Mouse (Mus musculus): ENCODE data around the gene Gm42715. TPM values are rescaled to one million over a fixed set of nuclear protein-coding genes. Genes with fewer than 3 reads are reported as not detected.
A peak's percentile ranks its signal among the peaks of the same experiment; 100 is the strongest.

Gene Gm42715
- polyA plus RNA-seq, 1 experiment from 2014 or later: 17.6 TPM

GRCm38 (mm10) chr7:127614891-127615843 is 95.8 kb downstream of the Gm42715 start, which contains the start of gene Zfp629:
Gene Zfp629 (minus strand): TSS chr7:127615797.
- H3K27ac ChIP-seq: peak within 1 kb of the TSS; percentile 94
- peak within 1 kb of the TSS; percentile 99 for H3K4me3 ChIP-seq

GRCm38 (mm10) chr7:127616336-127616735 is 97.0 kb downstream of the Gm42715 start:
- no peak for ATAC-seq (ENCODE audit: low FRiP score)
- Histone ChIP-seq H3K4me2 (peak overlapping the region; percentile 82), H3K27me3 (no peaks in the 10 kb centered on the region), H3K9ac (peak overlapping the region; percentile 68), H3K4me1 (replicated peaks) (peaks cover 37% of the 10 kb centered on the region), H3K27ac (no peak overlapping the region), H3K9me3 (no peaks in the 10 kb centered on the region), H3K36me3 (peaks cover 15% of the 10 kb centered on the region), H3K4me3 (peak overlapping the region; percentile 99)
- WGBS: 55% methylated on average over 1 of the region's 1 CpGs

More at GRCm38 (mm10) chr7:127614891-127615843, 95.8 kb downstream of the Gm42715 start, which contains the start of gene Zfp629:
- peak; percentile 92 for ATAC-seq (ENCODE audit: low FRiP score)
- Histone ChIP-seq H3K27me3 (no peaks in the 10 kb centered on the region), H3K4me1 (replicated peaks) (peaks cover 37% of the 10 kb centered on the region), H3K9ac (peak within 1 kb of the TSS; percentile 95), H3K36me3 (peaks cover 26% of the 10 kb centered on the region), H3K9me3 (no peaks in the 10 kb centered on the region), H3K4me2 (peak within 1 kb of the TSS; percentile 82)
- WGBS: 0% methylated on average over 39 of the region's 50 CpGs

Small RNAs within 50 kb of the gene (microRNA-seq; reads per million reads assigned to microRNA genes)
- not detected for gene Gm47278
- not detected for gene Mir7060

Other genes with a start within 250 kb of the Gm42715 start
- 59.7 and 60.7 TPM in 2 replicates for gene Sephs2, start 245.5 kb upstream of the Gm42715 start, polyA plus RNA-seq (2015; fragmentation: Nextera tagmentation; extraction: Ambion mirVana)
- gene Itgal, start 223.3 kb upstream of the Gm42715 start, polyA plus RNA-seq (2015; fragmentation: Nextera tagmentation; extraction: Ambion mirVana): 0.32 and 0.38 TPM in 2 replicates
- gene Zfp768, start 174.0 kb upstream of the Gm42715 start, polyA plus RNA-seq (2015; fragmentation: Nextera tagmentation; extraction: Ambion mirVana): 17.1 and 17.3 TPM in 2 replicates
- gene Zfp747, start 143.5 kb upstream of the Gm42715 start, polyA plus RNA-seq (2015; fragmentation: Nextera tagmentation; extraction: Ambion mirVana): 8.1 and 8.6 TPM in 2 replicates
- 5.4 and 5.7 TPM in 2 replicates for gene 9130019O22Rik, start 132.4 kb upstream of the Gm42715 start, polyA plus RNA-seq (2015; fragmentation: Nextera tagmentation; extraction: Ambion mirVana)
- gene E430018J23Rik, start 126.0 kb upstream of the Gm42715 start, polyA plus RNA-seq (2015; fragmentation: Nextera tagmentation; extraction: Ambion mirVana): 7.7 TPM in 2 replicates
- gene Zfp764, start 112.8 kb upstream of the Gm42715 start, polyA plus RNA-seq (2015; fragmentation: Nextera tagmentation; extraction: Ambion mirVana): 4.0 and 4.8 TPM in 2 replicates
- gene Zfp688, start 97.5 kb upstream of the Gm42715 start, polyA plus RNA-seq (2015; fragmentation: Nextera tagmentation; extraction: Ambion mirVana): 34.1 and 35.0 TPM in 2 replicates
- gene Zfp689, start 70.4 kb upstream of the Gm42715 start, polyA plus RNA-seq (2015; fragmentation: Nextera tagmentation; extraction: Ambion mirVana): 15.0 and 16.2 TPM in 2 replicates
- 40.5 and 44.0 TPM in 2 replicates for gene Prr14, start 60.0 kb upstream of the Gm42715 start, polyA plus RNA-seq (2015; fragmentation: Nextera tagmentation; extraction: Ambion mirVana)
- 10.8 and 13.7 TPM in 2 replicates for gene Fbrs, start 40.4 kb upstream of the Gm42715 start, polyA plus RNA-seq (2015; fragmentation: Nextera tagmentation; extraction: Ambion mirVana)
- gene Srcap, start 7.6 kb upstream of the Gm42715 start, polyA plus RNA-seq (2015; fragmentation: Nextera tagmentation; extraction: Ambion mirVana): 51.3 and 53.7 TPM in 2 replicates
- 6.6 and 8.2 TPM in 2 replicates for gene Tmem265, start 41.8 kb downstream of the Gm42715 start, polyA plus RNA-seq (2015; fragmentation: Nextera tagmentation; extraction: Ambion mirVana)
- gene Phkg2, start 53.8 kb downstream of the Gm42715 start, polyA plus RNA-seq (2015; fragmentation: Nextera tagmentation; extraction: Ambion mirVana): 55.1 and 60.5 TPM in 2 replicates
- 10.7 and 13.0 TPM in 2 replicates for gene Ccdc189, start 69.0 kb downstream of the Gm42715 start, polyA plus RNA-seq (2015; fragmentation: Nextera tagmentation; extraction: Ambion mirVana)
- 49.9 and 50.5 TPM in 2 replicates for gene Rnf40, start 69.2 kb downstream of the Gm42715 start, polyA plus RNA-seq (2015; fragmentation: Nextera tagmentation; extraction: Ambion mirVana)
- 22.2 and 25.0 TPM in 2 replicates for gene Zfp629, start 96.2 kb downstream of the Gm42715 start, polyA plus RNA-seq (2015; fragmentation: Nextera tagmentation; extraction: Ambion mirVana)
- gene Bcl7c, start 189.3 kb downstream of the Gm42715 start, polyA plus RNA-seq (2015; fragmentation: Nextera tagmentation; extraction: Ambion mirVana): 47.0 and 50.8 TPM in 2 replicates
- 2.8 and 3.3 TPM in 2 replicates for gene Ctf1, start 193.2 kb downstream of the Gm42715 start, polyA plus RNA-seq (2015; fragmentation: Nextera tagmentation; extraction: Ambion mirVana)
- 0.18 TPM in 1 of 2 replicates, not detected in the other for gene Ctf2, start 212.6 kb downstream of the Gm42715 start, polyA plus RNA-seq (2015; fragmentation: Nextera tagmentation; extraction: Ambion mirVana)
- gene Fbxl19, start 225.0 kb downstream of the Gm42715 start, polyA plus RNA-seq (2015; fragmentation: Nextera tagmentation; extraction: Ambion mirVana): 9.0 and 9.3 TPM in 2 replicates